Mouse (Mus musculus): Measurements from ENCODE around the gene Sh3d21. TPM values are rescaled to one million over a fixed set of nuclear protein-coding genes. Genes with fewer than 3 reads are reported as not detected.

Gene Sh3d21
- polyA plus RNA-seq, 1 experiment: not detected

GRCm38 (mm10) chr4:126163685-126164084, 394 bp upstream of the Sh3d21 start:
- WGBS: 78% methylated on average over 4 of the region's 4 CpGs
- no peak overlapping the region for H3K4me3 ChIP-seq (replicated peaks; ENCODE audit: control insufficient read depth, low read depth, low read length)
- H3K4me1 ChIP-seq (ENCODE audit: control insufficient read depth, insufficient read depth, low read length): no peaks in the 10 kb centered on the region; the same call in 1 of the 2 replicates
- TF ChIP-seq CTCF (IDR thresholded peaks at IDR 0.05; ENCODE audit: control insufficient read depth, insufficient read depth, low read length): no peak
- TF ChIP-seq POLR2A (IDR thresholded peaks at IDR 0.05; ENCODE audit: borderline replicate concordance, control insufficient read depth, low read depth, low read length): no peak
- H3K27ac ChIP-seq (ENCODE audit: control insufficient read depth, insufficient read depth, low read depth, low read length, poor library complexity): no peak overlapping the region

GRCm38 (mm10) chr4:126162544-126163066, 686 bp downstream of the Sh3d21 start:
- peak overlapping the region; percentile 28; the same call in 1 of the 2 replicates for H3K27ac ChIP-seq (ENCODE audit: control insufficient read depth, insufficient read depth, low read depth, low read length, poor library complexity)
- TF ChIP-seq POLR2A (IDR thresholded peaks at IDR 0.05; ENCODE audit: borderline replicate concordance, control insufficient read depth, low read depth, low read length): peak; percentile 22; the same call in 1 of the 2 replicates
- TF ChIP-seq CTCF (IDR thresholded peaks at IDR 0.05; ENCODE audit: control insufficient read depth, insufficient read depth, low read length): no peak
- 2% methylated on average over 44 of the region's 44 CpGs for WGBS

GRCm38 (mm10) chr4:126161986-126162385, 1.3 kb downstream of the Sh3d21 start:
- 82% methylated on average over 9 of the region's 9 CpGs for WGBS
- Histone ChIP-seq H3K4me3 (replicated peaks; ENCODE audit: control insufficient read depth, low read depth, low read length) (no peak overlapping the region), H3K4me1 (ENCODE audit: control insufficient read depth, insufficient read depth, low read length) (no peaks in the 10 kb centered on the region; the same call in 1 of the 2 replicates), H3K27ac (ENCODE audit: control insufficient read depth, insufficient read depth, low read depth, low read length, poor library complexity) (no peak overlapping the region)
- TF ChIP-seq POLR2A (IDR thresholded peaks at IDR 0.05; ENCODE audit: borderline replicate concordance, control insufficient read depth, low read depth, low read length): no peak
- no peak for TF ChIP-seq CTCF (IDR thresholded peaks at IDR 0.05; ENCODE audit: control insufficient read depth, insufficient read depth, low read length)

More at GRCm38 (mm10) chr4:126162544-126163066, 686 bp downstream of the Sh3d21 start:
- H3K4me3 ChIP-seq (replicated peaks; ENCODE audit: control insufficient read depth, low read depth, low read length): peak overlapping the region; percentile 43
- H3K4me1 ChIP-seq (ENCODE audit: control insufficient read depth, insufficient read depth, low read length): no peaks in the 10 kb centered on the region; the same call in 1 of the 2 replicates

- TF ChIP-seq POLR2A (IDR thresholded peaks at IDR 0.05; ENCODE audit: borderline replicate concordance, control insufficient read depth, low read depth, low read length) (no peak), CTCF (IDR thresholded peaks at IDR 0.05; ENCODE audit: control insufficient read depth, insufficient read depth, low read length) (no peak)
- 87% methylated on average over 6 of the region's 6 CpGs for WGBS
- Histone ChIP-seq H3K4me3 (replicated peaks; ENCODE audit: control insufficient read depth, low read depth, low read length) (no peak overlapping the region), H3K4me1 (ENCODE audit: control insufficient read depth, insufficient read depth, low read length) (no peaks in the 10 kb centered on the region; the same call in 1 of the 2 replicates), H3K27ac (ENCODE audit: control insufficient read depth, insufficient read depth, low read depth, low read length, poor library complexity) (no peak overlapping the region)
Observed at GRCm38 (mm10) chr4:126161456-126161855, 1.8 kb downstream of the Sh3d21 start.

- Histone ChIP-seq H3K4me1 (ENCODE audit: control insufficient read depth, insufficient read depth, low read length) (no peaks in the 10 kb centered on the region; the same call in 1 of the 2 replicates), H3K4me3 (replicated peaks; ENCODE audit: control insufficient read depth, low read depth, low read length) (no peak overlapping the region), H3K27ac (ENCODE audit: control insufficient read depth, insufficient read depth, low read depth, low read length, poor library complexity) (no peak overlapping the region)
- TF ChIP-seq CTCF (IDR thresholded peaks at IDR 0.05; ENCODE audit: control insufficient read depth, insufficient read depth, low read length) (no peak), POLR2A (IDR thresholded peaks at IDR 0.05; ENCODE audit: borderline replicate concordance, control insufficient read depth, low read depth, low read length) (no peak)
- WGBS: 90% methylated on average over 8 of the region's 8 CpGs
Observed at GRCm38 (mm10) chr4:126160981-126161380, 2.3 kb downstream of the Sh3d21 start.

GRCm38 (mm10) chr4:126159455-126159854, 3.8 kb downstream of the Sh3d21 start:
- WGBS: 67% methylated on average over 8 of the region's 8 CpGs
- no peak overlapping the region for H3K27ac ChIP-seq (ENCODE audit: control insufficient read depth, insufficient read depth, low read depth, low read length, poor library complexity)
- no peaks in the 10 kb centered on the region; the same call in 1 of the 2 replicates for H3K4me1 ChIP-seq (ENCODE audit: control insufficient read depth, insufficient read depth, low read length)
- no peak overlapping the region for H3K4me3 ChIP-seq (replicated peaks; ENCODE audit: control insufficient read depth, low read depth, low read length)
- TF ChIP-seq CTCF (IDR thresholded peaks at IDR 0.05; ENCODE audit: control insufficient read depth, insufficient read depth, low read length): no peak
- TF ChIP-seq POLR2A (IDR thresholded peaks at IDR 0.05; ENCODE audit: borderline replicate concordance, control insufficient read depth, low read depth, low read length): no peak

- WGBS: 72% methylated on average over 6 of the region's 6 CpGs
Observed at GRCm38 (mm10) chr4:126157562-126157961, 5.7 kb downstream of the Sh3d21 start.

GRCm38 (mm10) chr4:126156617-126157016, 6.7 kb downstream of the Sh3d21 start:
- no peak for TF ChIP-seq POLR2A (IDR thresholded peaks at IDR 0.05; ENCODE audit: borderline replicate concordance, control insufficient read depth, low read depth, low read length)
- TF ChIP-seq CTCF (IDR thresholded peaks at IDR 0.05; ENCODE audit: control insufficient read depth, insufficient read depth, low read length): peak; percentile 81
- WGBS: 65% methylated on average over 5 of the region's 5 CpGs
- no peak overlapping the region for H3K27ac ChIP-seq (ENCODE audit: control insufficient read depth, insufficient read depth, low read depth, low read length, poor library complexity)
- H3K4me3 ChIP-seq (replicated peaks; ENCODE audit: control insufficient read depth, low read depth, low read length): no peak overlapping the region
- H3K4me1 ChIP-seq (ENCODE audit: control insufficient read depth, insufficient read depth, low read length): no peaks in the 10 kb centered on the region

More at GRCm38 (mm10) chr4:126157562-126157961, 5.7 kb downstream of the Sh3d21 start:
- H3K4me1 ChIP-seq (ENCODE audit: control insufficient read depth, insufficient read depth, low read length): no peaks in the 10 kb centered on the region
- H3K27ac ChIP-seq (ENCODE audit: control insufficient read depth, insufficient read depth, low read depth, low read length, poor library complexity): no peak overlapping the region
- no peak overlapping the region for H3K4me3 ChIP-seq (replicated peaks; ENCODE audit: control insufficient read depth, low read depth, low read length)
- TF ChIP-seq POLR2A (IDR thresholded peaks at IDR 0.05; ENCODE audit: borderline replicate concordance, control insufficient read depth, low read depth, low read length) (no peak), CTCF (IDR thresholded peaks at IDR 0.05; ENCODE audit: control insufficient read depth, insufficient read depth, low read length) (peak; percentile 41)
